Mouse (Mus musculus) hindbrain, embryonic 14.5 days (tissue): Measurements from ENCODE around the gene Mindy4. TPM values are rescaled to one million over a fixed set of nuclear protein-coding genes. Genes with fewer than 3 reads are reported as not detected.

Experiments used
- ATAC-seq: fragments of 200-750 bp; cut with Nextera tagmentation; 2 replicates; pipeline ENCODE4 v1.8.0; 2017; ENCODE audit warnings: moderate number of reproducible peaks, mild to moderate bottlenecking, moderate TSS enrichment, moderate library complexity; ENCODE audit not compliant: low FRiP score
- DNase-seq: peaks from one replicate; pipeline ENCODE4 v3.0.0-alpha.2; 2015; ENCODE audit warnings: low spot score
- H3K27ac ChIP-seq: fragments of 300-500 bp; sonication (generic); 2 replicates; pipeline ENCODE4 v1.5.1; 2014; ENCODE audit warnings: mild to moderate bottlenecking, moderate library complexity
- H3K27me3 ChIP-seq: fragments of 300-500 bp; sonication (generic); 2 replicates; pipeline ENCODE4 v1.6.1; 2014; ENCODE audit warnings: mild to moderate bottlenecking, low read length, mixed read lengths; ENCODE audit not compliant: control insufficient read depth, insufficient read depth
- H3K36me3 ChIP-seq: fragments of 300-500 bp; sonication (generic); replicated peaks from 2 replicates; pipeline ENCODE4 v1.6.1; 2014; ENCODE audit not compliant: control insufficient read depth, insufficient read depth
- H3K4me1 ChIP-seq: fragments of 300-500 bp; sonication (generic); replicated peaks from 2 replicates; pipeline ENCODE4 v1.6.1; 2014; ENCODE audit warnings: antibody characterized with exemption, low read length, mixed read lengths; ENCODE audit not compliant: control insufficient read depth, insufficient read depth
- H3K4me2 ChIP-seq: fragments of 300-500 bp; sonication (generic); replicated peaks from 2 replicates; pipeline ENCODE4 v1.6.1; 2014; ENCODE audit warnings: mild to moderate bottlenecking, moderate library complexity
- H3K4me3 ChIP-seq: fragments of 300-500 bp; sonication (generic); replicated peaks from 2 replicates; pipeline ENCODE4 v1.5.1; 2014; ENCODE audit warnings: mild to moderate bottlenecking, low read length
- H3K9ac ChIP-seq: fragments of 300-500 bp; sonication (generic); 2 replicates; pipeline ENCODE4 v1.6.1; 2014
- H3K9me3 ChIP-seq: fragments of 300-500 bp; sonication (generic); 2 replicates; pipeline ENCODE4 v1.6.1; 2016; ENCODE audit warnings: low read length; ENCODE audit not compliant: control insufficient read depth
- WGBS: fragments of 180-500 bp; shearing (Covaris S2); extraction: QIAGEN DNeasy Blood & Tissue Kit; methylation state at CpG from one replicate; pipeline ENCODE4 v1.1.7; 2014; 5-methylcytosine and 5-hydroxymethylcytosine counted together
- polyA plus RNA-seq: library from polyadenylated mRNA; unstranded; fragments of >200 nt; fragmentation: Nextera tagmentation; extraction: Ambion mirVana; gene quantifications from 2 replicates; pipeline ENCODE4 v1.2.1, GENCODE M21; 2014

Mindy4 gene
- polyA plus RNA-seq, 1 experiment from 2014 or later, result 14.2 TPM

DNA sequence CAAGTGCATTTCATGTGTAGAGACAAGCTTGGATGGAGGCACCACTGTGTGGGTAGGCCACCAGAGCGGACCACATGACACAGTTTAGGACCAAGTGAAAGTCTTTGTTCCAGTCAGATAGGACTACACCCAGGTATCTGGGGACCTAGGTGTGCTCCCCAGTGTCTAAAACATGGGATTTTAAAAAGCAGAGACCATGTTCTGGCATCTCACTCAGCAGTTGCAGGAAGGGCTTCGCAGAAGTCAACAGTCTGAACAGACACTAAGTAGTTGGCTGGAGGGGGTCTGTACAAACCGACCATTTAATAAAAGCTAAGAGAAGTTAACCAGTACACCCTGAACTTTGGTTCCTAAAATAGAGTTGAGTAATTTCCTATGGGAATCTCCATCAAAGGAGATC, 10.0 kb upstream of the Mindy4 start:
- Histone ChIP-seq H3K9ac (no peak overlapping the region), H3K36me3 (no peaks in the 10 kb centered on the region), H3K27me3 (no peaks in the 10 kb centered on the region), H3K4me3 (no peak overlapping the region), H3K4me2 (no peak overlapping the region), H3K27ac (no peak overlapping the region), H3K4me1 (no peaks in the 10 kb centered on the region), H3K9me3 (0 out of 2 replicates have a peak, but pooled peaks cover 6% of the 10 kb centered on the region)
- DNase-seq (no peak), ATAC-seq (no peak)
- 95% methylated on average over 3 of the region's 3 CpGs for WGBS

DNA sequence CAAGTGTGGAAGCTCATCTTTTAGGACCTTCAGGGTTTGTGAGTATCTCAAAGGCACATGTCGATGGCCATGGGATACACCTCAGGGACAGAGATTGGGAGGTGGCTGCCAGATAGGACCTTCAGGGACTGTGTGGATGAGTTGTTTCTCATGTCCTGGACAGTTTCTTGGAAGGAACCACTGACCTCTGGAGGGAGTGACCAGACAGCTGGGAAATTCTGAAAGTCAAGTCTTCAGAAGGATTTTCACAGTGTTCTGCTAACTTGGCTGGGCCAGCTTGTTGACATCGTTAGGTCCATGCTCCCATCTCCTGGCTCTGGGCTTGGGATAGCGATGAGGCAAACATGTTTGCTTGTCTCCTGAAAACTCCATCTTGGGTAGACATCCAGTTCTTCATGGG, 4.1 kb upstream of the Mindy4 start:
- 0 out of 2 replicates have a peak, but pooled peaks cover 6% of the 10 kb centered on the region for H3K9me3 ChIP-seq
- no peak overlapping the region for H3K27ac ChIP-seq
- 96% methylated on average over 3 of the region's 3 CpGs for WGBS
- no peaks in the 10 kb centered on the region for H3K36me3 ChIP-seq
- H3K4me2 ChIP-seq, result no peak overlapping the region
- peaks cover 10% of the 10 kb centered on the region for H3K4me1 ChIP-seq
- no peak overlapping the region for H3K4me3 ChIP-seq
- no peak overlapping the region for H3K9ac ChIP-seq
- DNase-seq (no peak), ATAC-seq (no peak)
- H3K27me3 ChIP-seq, result no peaks in the 10 kb centered on the region

DNA sequence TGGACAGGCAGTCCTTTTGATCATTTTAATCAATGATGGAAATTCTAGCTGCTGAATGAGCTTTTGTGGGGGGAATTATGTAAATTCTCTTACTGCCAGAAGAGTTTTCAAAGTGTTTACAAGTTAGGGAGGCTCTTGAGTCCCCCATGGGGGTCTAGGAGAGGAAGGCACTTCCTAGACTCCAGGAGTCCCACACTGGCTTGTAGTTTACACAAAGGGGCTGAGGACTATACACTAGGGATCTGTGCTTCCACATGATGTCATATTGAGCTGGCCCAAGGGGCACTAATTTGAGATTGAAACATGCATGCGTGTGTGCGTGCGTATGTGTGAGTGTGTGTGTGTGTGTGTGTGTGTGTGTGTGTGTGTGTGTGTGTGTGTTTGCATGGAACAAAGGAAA, 748 bp downstream of the Mindy4 start:
- 80% methylated on average over 3 of the region's 3 CpGs for WGBS
- Histone ChIP-seq H3K4me2 (peak overlapping the region; percentile 52), H3K27ac (peak overlapping the region; percentile 78), H3K4me3 (peak overlapping the region; percentile 41), H3K4me1 (peaks cover 15% of the 10 kb centered on the region), H3K36me3 (no peaks in the 10 kb centered on the region), H3K27me3 (no peaks in the 10 kb centered on the region), H3K9me3 (no peaks in the 10 kb centered on the region), H3K9ac (peak overlapping the region; percentile 48)
- ATAC-seq, result peak; percentile 25; the same call in 1 of the 2 replicates
- no peak for DNase-seq

DNA sequence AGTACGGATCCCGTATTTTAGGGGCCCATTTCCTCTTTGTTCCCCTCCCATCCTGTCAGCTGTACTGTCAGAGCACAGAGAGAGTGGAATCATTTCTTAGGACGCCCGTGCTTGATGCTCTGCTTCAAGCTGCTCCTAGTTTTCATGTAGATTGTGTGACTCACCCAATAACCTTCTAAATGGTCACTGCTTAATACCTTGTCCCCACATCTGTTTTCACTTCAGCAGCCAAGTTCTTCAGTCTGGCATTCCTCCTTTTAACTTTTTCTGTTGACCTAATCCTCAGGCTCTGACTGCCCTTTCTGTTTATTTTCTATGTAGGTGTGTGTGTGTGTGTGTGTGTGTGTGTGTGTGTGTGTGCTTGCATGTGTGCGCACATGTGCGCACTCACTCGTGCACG, 4.6 kb downstream of the Mindy4 start:
- Histone ChIP-seq H3K4me2 (no peak overlapping the region), H3K4me1 (peaks cover 12% of the 10 kb centered on the region), H3K9ac (no peak overlapping the region), H3K9me3 (no peaks in the 10 kb centered on the region), H3K27ac (no peak overlapping the region), H3K36me3 (no peaks in the 10 kb centered on the region), H3K27me3 (no peaks in the 10 kb centered on the region), H3K4me3 (no peak overlapping the region)
- DNase-seq (no peak), ATAC-seq (no peak)
- 87% methylated on average over 8 of the region's 8 CpGs for WGBS

DNA sequence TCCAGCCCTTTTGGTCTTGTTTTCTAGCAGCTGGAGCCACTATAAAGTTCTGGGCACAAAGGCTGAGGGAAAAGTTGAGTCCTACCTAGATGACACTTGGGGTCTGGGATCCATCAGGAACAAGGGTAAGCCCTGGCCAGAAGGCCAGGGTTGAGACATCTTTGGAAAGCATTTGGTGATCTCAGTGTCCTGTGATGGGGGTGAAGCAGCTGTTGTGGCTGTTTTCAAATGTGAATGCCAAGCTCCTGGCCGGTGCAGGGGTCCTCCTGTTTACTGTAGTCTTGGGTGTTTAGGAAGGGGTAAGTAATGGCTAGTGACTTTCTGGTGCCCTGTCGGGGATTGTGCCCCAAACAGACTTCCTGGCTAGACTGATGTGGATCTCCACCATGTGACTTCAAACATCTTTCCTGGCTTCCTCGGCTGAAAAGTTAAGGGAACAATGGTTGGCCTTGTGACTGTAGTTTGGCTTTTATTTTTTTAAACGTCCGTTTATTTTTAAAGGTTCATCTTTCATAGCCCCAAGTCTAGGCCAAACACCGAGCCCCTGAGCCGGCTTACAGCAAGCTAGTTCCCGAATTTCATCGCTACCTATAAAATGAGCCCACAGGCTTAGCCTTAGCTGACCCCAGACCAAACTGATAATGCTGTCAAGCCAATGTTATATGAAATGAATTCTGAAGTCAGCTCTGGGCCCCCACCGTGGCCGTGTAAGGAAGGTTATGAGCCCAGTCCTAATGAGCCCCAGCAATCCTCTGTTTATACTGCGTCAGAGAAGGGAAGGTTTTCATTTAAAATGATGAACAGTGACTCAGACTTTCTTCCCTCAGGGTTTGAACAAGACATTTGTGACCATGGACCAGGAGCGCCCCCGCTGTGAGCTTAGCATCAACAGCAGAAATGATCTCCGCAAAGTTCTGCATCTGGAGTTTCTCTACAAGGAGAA, 7.5 kb downstream of the Mindy4 start:
- Histone ChIP-seq H3K4me3 (no peak overlapping the region), H3K4me1 (no peaks in the 10 kb centered on the region), H3K9ac (no peak overlapping the region), H3K4me2 (no peak overlapping the region), H3K27me3 (no peaks in the 10 kb centered on the region), H3K9me3 (no peaks in the 10 kb centered on the region), H3K27ac (no peak overlapping the region), H3K36me3 (no peaks in the 10 kb centered on the region)
- ATAC-seq (no peak), DNase-seq (no peak)
- WGBS, result 77% methylated on average over 15 of the region's 15 CpGs

DNA sequence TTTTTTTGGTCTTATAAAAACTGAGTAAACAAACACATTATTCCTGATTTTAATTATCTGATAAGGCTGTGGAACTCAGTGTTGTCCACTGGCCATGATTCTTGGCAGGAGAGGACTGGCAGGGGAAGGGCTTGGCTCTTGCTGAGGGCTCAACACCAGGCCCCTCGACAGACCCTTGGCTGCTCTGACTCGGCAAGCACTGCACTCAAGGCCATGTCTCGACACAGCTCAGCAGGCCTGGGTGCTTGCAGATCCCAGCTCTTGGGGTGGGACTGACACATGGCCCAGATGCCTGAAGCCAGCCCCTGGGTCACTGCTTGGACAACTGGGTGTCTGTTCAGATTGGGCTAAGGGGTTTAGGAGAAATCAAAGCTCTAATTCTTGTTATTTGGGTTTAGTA, 11.4 kb downstream of the Mindy4 start:
- H3K9me3 ChIP-seq, result no peaks in the 10 kb centered on the region
- no peak overlapping the region for H3K4me2 ChIP-seq
- H3K9ac ChIP-seq, result no peak overlapping the region
- no peak overlapping the region for H3K4me3 ChIP-seq
- H3K27me3 ChIP-seq, result no peaks in the 10 kb centered on the region
- DNase-seq (no peak), ATAC-seq (no peak)
- peaks cover 23% of the 10 kb centered on the region for H3K36me3 ChIP-seq
- H3K27ac ChIP-seq, result no peak overlapping the region
- WGBS, result 74% methylated on average over 3 of the region's 3 CpGs
- H3K4me1 ChIP-seq, result no peaks in the 10 kb centered on the region

DNA sequence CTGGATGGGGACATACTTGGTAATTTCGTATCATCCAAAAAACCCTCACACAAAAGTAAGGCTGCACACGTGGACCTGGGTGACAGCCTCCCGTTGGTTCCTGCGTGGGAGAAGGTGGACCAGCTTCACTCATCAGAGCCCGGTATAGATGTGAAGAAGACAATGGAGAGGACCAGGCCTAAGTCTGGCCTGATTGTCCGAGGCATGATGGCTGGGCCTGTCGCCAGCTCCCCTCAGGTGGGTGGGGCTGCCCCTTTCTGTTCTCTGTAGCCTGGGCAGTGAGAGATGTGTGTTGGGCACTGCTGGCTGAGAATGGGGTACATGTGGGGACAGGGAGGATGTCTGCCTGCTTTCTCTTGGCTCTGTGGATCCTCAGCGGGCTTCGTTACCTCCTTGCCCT, 15.0 kb downstream of the Mindy4 start:
- no peaks in the 10 kb centered on the region for H3K4me1 ChIP-seq
- H3K9me3 ChIP-seq, result no peaks in the 10 kb centered on the region
- ATAC-seq, result no peak
- H3K4me3 ChIP-seq, result no peak overlapping the region
- no peak overlapping the region for H3K9ac ChIP-seq
- DNase-seq, result no peak
- H3K36me3 ChIP-seq, result peaks cover 23% of the 10 kb centered on the region
- no peak overlapping the region for H3K27ac ChIP-seq
- H3K4me2 ChIP-seq, result no peak overlapping the region
- no peaks in the 10 kb centered on the region for H3K27me3 ChIP-seq
- 83% methylated on average over 9 of the region's 9 CpGs for WGBS

DNA sequence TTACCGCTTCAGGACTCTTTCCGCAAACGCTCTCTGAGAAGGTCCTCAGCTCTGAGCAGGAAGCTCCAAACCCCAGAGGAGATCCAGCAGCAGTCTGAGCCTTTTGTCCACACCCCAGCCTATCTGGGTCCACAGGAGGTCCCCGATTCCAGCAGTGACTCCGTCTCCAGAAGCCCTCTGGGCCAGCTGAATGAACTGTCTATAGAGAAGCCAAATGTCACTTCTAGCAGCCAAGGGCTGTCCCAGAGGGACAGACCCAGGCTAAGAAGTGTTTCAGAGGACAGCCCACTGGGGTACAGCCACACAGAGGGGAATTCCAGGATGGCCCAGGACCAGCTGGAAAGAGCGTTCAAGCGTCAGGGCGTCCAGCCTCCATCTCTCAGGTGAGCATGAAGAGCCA, 20.8 kb downstream of the Mindy4 start:
- H3K4me3 ChIP-seq, result no peak overlapping the region
- no peaks in the 10 kb centered on the region for H3K27me3 ChIP-seq
- H3K36me3 ChIP-seq, result peaks cover 13% of the 10 kb centered on the region
- no peak overlapping the region for H3K4me2 ChIP-seq
- ATAC-seq (no peak), DNase-seq (no peak)
- H3K9me3 ChIP-seq, result no peaks in the 10 kb centered on the region
- no peak overlapping the region for H3K27ac ChIP-seq
- 90% methylated on average over 8 of the region's 8 CpGs for whole genome bisulfite sequencing
- no peaks in the 10 kb centered on the region for H3K4me1 ChIP-seq
- no peak overlapping the region for H3K9ac ChIP-seq

DNA sequence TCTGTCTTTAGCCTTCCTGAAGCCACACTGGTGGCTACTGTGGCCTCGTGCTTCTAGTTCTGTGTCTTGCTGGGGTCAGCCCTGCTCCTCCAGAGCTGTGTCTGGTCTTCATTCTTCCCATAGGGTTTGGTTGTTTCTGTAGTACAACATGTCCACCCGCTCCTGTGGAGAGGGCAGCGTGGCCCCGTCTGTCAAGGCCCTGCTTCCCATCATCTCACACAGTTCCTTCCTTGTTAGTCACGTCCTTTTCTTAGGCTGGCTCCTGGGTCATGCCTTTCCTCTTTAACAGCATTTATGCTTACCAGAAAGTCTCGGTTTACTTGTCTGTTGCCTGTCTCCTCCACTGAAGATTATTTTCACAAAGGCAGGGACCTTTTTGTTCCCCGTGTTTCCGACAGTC, 26.9 kb downstream of the Mindy4 start:
- no peak overlapping the region for H3K4me3 ChIP-seq
- no peaks in the 10 kb centered on the region; the same call in none of the 2 replicates for H3K36me3 ChIP-seq
- DNase-seq, result no peak
- H3K27ac ChIP-seq, result no peak overlapping the region
- no peaks in the 10 kb centered on the region for H3K9me3 ChIP-seq
- ATAC-seq, result no peak
- no peaks in the 10 kb centered on the region for H3K27me3 ChIP-seq
- no peak overlapping the region for H3K4me2 ChIP-seq
- no peaks in the 10 kb centered on the region for H3K4me1 ChIP-seq
- no peak overlapping the region for H3K9ac ChIP-seq
- WGBS, result 88% methylated on average over 8 of the region's 8 CpGs
